Mouse (Mus musculus) limb, embryonic 11.5 days (tissue): ENCODE measurements around the gene Akr1c21. TPM values are rescaled to one million over a fixed set of nuclear protein-coding genes. Genes with fewer than 3 reads are reported as not detected.
"Not testable (repeated sequence)": the region's sequence is repeated elsewhere in the genome, so short reads cannot be mapped to it uniquely, and the experiment has no call there.

Experiments
- ATAC-seq: fragments of 200-750 bp; cut with Nextera tagmentation; 2 replicates; pipeline ENCODE4 v1.8.0; 2017; ENCODE audit warnings: low read depth; ENCODE audit not compliant: insufficient number of reproducible peaks, low FRiP score, low TSS enrichment
- DNase-seq: peaks from one replicate; pipeline ENCODE4 v3.0.0-alpha.2; 2015; ENCODE audit warnings: low spot score
- H3K27ac ChIP-seq: fragments of 300-500 bp; sonication (generic); replicated peaks from 2 replicates; pipeline ENCODE4 v1.5.1; 2014; ENCODE audit warnings: low read depth, mild to moderate bottlenecking, low read length
- H3K27me3 ChIP-seq: fragments of 300-500 bp; sonication (generic); 2 replicates; pipeline ENCODE4 v1.6.1; 2014; ENCODE audit warnings: mild to moderate bottlenecking, low read length, mixed read lengths; ENCODE audit not compliant: control insufficient read depth, insufficient read depth
- H3K36me3 ChIP-seq: fragments of 300-500 bp; sonication (generic); 2 replicates; pipeline ENCODE4 v1.6.1; 2014; ENCODE audit warnings: mild to moderate bottlenecking, low read length, moderate library complexity, mixed read lengths; ENCODE audit not compliant: control insufficient read depth, insufficient read depth
- H3K4me1 ChIP-seq: fragments of 300-500 bp; sonication (generic); 2 replicates; pipeline ENCODE4 v1.6.1; 2014; ENCODE audit warnings: low read length, mixed read lengths; ENCODE audit not compliant: control insufficient read depth, insufficient read depth
- H3K4me2 ChIP-seq: fragments of 300-500 bp; sonication (generic); 2 replicates; pipeline ENCODE4 v1.6.1; 2014; ENCODE audit warnings: low read depth, mild to moderate bottlenecking, moderate library complexity; ENCODE audit not compliant: severe bottlenecking
- H3K4me3 ChIP-seq: fragments of 300-500 bp; sonication (generic); 2 replicates; pipeline ENCODE4 v1.5.1; 2014; ENCODE audit warnings: low read depth, low read length
- H3K9ac ChIP-seq: fragments of 300-500 bp; sonication (generic); 2 replicates; pipeline ENCODE4 v1.6.1; 2014; ENCODE audit warnings: mild to moderate bottlenecking, low read length
- H3K9me3 ChIP-seq: fragments of 300-500 bp; sonication (generic); 2 replicates; pipeline ENCODE4 v1.6.1; 2016; ENCODE audit warnings: low read length; ENCODE audit not compliant: control insufficient read depth
- WGBS: fragments of 180-500 bp; shearing (Covaris S2); extraction: QIAGEN DNeasy Blood & Tissue Kit; methylation state at CpG from one replicate; pipeline ENCODE4 v1.1.7; 2014; 5-methylcytosine and 5-hydroxymethylcytosine counted together
- polyA plus RNA-seq: library from polyadenylated mRNA; unstranded; fragments of >200 nt; fragmentation: Nextera tagmentation; extraction: Ambion mirVana; gene quantifications from 2 replicates; pipeline ENCODE4 v1.2.1, GENCODE M21; 2014

Gene Akr1c21
- not detected in 2 replicates for polyA plus RNA-seq

DNA sequence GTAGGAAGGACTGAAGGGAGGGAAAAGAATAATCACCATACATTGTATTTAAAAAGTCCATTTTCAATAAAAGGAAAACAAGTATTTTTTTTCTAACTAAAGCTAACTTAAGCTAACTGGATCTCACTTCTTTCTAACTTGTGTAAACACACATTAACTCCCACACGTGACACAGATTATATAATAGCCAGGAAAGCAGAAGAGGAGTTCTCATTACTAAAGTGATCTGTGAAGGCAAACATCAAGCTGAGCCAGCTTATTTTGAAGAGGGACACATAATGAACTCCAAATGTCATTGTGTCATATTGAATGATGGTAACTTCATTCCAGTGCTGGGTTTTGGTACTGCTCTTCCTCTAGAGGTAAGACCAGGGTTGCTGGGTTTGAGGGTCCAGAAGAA lies at the start of gene Akr1c21:
Gene Akr1c21, plus strand, starts transcription at position 205 of the 400 bp plus-strand sequence.
- no peaks in the 10 kb centered on the region for H3K4me1 ChIP-seq
- H3K27me3 ChIP-seq: no peaks in the 10 kb centered on the region
- no peak for ATAC-seq
- DNase-seq: no peak
- no peaks in the 10 kb centered on the region for H3K9me3 ChIP-seq
- H3K4me2 ChIP-seq: no peak within 1 kb of the TSS
- H3K4me3 ChIP-seq: no peak within 1 kb of the TSS
- H3K27ac ChIP-seq: no peak within 1 kb of the TSS
- no peaks in the 10 kb centered on the region for H3K36me3 ChIP-seq
- 73% methylated on average over 1 of the region's 1 CpGs for WGBS
- H3K9ac ChIP-seq: no peak within 1 kb of the TSS

DNA sequence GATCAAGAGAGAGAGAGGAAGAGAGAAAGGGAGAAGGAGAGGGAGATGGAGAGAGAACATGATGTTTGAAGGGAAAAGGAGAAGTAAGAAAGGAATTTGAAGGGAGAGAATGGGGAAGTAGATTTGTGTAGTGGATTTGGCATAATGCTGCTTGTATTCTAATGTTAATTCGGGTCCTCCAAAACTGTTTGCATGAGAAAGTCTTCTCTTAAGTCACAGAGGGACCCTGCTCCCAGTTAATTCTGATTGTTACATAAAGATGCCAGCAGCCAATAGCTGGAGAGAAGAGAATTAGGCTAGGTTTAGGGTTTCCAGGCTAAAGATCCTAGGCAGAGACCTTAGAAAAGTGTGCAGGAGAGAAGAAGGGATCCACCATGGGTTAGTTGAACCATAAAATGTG lies 14.7 kb upstream of the Akr1c21 start:
- H3K4me3 ChIP-seq: no peak overlapping the region
- no peaks in the 10 kb centered on the region for H3K4me1 ChIP-seq
- H3K27me3 ChIP-seq: no peaks in the 10 kb centered on the region
- H3K36me3 ChIP-seq: no peaks in the 10 kb centered on the region
- WGBS: 62% methylated on average over 1 of the region's 1 CpGs
- DNase-seq (no peak), ATAC-seq (no peak)
- H3K27ac ChIP-seq: no peak overlapping the region
- H3K9ac ChIP-seq: no peak overlapping the region
- H3K9me3 ChIP-seq: no peaks in the 10 kb centered on the region
- H3K4me2 ChIP-seq: no peak overlapping the region

DNA sequence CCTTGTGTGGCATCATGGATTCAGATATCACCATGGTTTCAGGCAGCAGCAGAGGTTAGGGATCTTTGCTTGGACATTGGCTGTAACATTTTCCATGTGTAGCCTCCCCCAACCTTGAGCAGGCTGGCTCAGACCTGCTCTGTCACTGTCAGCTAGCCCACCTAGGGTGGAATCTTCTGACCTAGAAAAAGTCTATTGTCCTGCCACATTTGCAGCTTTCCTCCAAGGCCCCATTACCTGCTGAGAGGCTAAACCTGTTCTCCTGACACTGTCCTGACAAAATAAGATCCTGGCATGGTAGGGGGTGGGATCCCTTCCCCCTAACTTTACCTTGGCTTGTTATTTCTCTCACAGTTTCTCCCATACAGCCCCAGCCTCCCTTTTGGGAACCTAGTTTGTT lies 13.4 kb upstream of the Akr1c21 start:
- Histone ChIP-seq H3K4me3 (no peak overlapping the region), H3K9ac (no peak overlapping the region), H3K36me3 (no peaks in the 10 kb centered on the region), H3K27me3 (no peaks in the 10 kb centered on the region), H3K4me2 (no peak overlapping the region), H3K4me1 (no peaks in the 10 kb centered on the region), H3K27ac (no peak overlapping the region), H3K9me3 (no peaks in the 10 kb centered on the region)
- DNase-seq: no peak
- no peak for ATAC-seq

DNA sequence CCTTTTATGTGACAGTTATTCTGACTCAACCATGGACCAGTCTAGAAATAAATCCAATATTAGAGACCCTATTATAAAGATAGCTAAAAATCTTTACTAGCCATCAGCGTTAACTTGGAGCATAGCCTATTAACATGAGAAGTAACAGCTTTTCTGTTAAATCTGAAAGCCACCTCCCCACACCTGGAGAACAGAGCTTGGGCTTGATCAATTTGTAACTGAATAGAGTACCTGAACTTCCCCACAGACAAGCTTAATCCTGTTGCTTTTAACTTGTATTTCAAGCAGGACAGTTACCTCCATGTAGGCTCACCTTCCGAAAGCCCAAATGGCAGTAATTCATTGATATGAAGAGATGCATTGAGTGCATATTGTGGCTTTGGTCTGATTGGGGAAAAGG lies 7.9 kb upstream of the Akr1c21 start:
- WGBS: 92% methylated on average over 2 of the region's 2 CpGs
- Histone ChIP-seq H3K4me1 (no peaks in the 10 kb centered on the region), H3K9me3 (no peaks in the 10 kb centered on the region), H3K9ac (no peak overlapping the region), H3K4me3 (no peak overlapping the region), H3K36me3 (no peaks in the 10 kb centered on the region), H3K27ac (no peak overlapping the region), H3K27me3 (no peaks in the 10 kb centered on the region), H3K4me2 (no peak overlapping the region)
- no peak for ATAC-seq
- no peak for DNase-seq

DNA sequence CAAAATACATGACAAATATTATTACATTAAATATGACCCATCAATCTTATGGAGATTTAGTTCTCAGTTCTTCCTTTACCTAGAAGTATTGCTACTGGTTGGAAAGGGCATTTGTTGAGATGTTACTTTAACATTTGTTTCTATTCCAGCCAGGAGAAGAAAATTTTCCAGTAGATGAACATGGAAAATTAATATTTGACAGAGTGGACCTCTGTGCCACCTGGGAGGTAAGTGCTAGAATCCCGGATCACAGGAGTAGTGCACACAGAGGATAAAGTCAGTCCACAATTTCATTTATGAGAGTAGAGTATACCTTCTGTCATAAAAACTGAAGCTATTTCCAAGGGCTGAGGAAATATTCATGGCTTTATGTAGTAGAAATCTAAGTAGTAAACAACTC lies 3.0 kb downstream of the Akr1c21 start:
- ATAC-seq (no peak), DNase-seq (no peak)
- H3K4me2 ChIP-seq: no peak overlapping the region
- no peaks in the 10 kb centered on the region for H3K9me3 ChIP-seq
- H3K27ac ChIP-seq: no peak overlapping the region
- 88% methylated on average over 1 of the region's 1 CpGs for WGBS
- H3K27me3 ChIP-seq: no peaks in the 10 kb centered on the region
- H3K4me3 ChIP-seq: no peak overlapping the region
- H3K36me3 ChIP-seq: no peaks in the 10 kb centered on the region
- H3K9ac ChIP-seq: no peak overlapping the region
- no peaks in the 10 kb centered on the region for H3K4me1 ChIP-seq

DNA sequence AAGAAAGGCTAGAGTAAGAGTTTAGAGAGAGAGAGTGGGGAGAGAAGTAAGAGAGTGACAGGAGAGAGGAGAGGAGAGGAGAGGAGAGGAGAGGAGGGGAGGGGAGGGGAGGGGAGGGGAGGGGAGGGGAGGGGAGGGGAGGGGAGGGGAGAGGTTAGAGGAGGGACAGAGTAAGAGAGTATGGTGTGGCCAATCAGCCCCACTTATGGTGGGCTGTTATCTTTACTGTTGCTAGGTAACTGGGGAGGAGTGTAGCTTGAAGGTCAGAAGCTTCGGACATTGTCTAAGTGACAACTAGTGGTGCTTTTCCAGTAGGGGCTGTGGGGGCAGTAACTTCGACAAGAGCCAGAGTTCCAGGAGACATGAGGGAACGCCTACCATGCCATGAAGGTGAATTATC lies 29.6 kb downstream of the Akr1c21 start:
- not testable (repeated sequence) for H3K4me2 ChIP-seq, H3K27me3 ChIP-seq, H3K36me3 ChIP-seq, ATAC-seq, H3K4me1 ChIP-seq, H3K9ac ChIP-seq, DNase-seq, H3K4me3 ChIP-seq, H3K9me3 ChIP-seq, H3K27ac ChIP-seq
- 53% methylated on average over 3 of the region's 3 CpGs for WGBS

DNA sequence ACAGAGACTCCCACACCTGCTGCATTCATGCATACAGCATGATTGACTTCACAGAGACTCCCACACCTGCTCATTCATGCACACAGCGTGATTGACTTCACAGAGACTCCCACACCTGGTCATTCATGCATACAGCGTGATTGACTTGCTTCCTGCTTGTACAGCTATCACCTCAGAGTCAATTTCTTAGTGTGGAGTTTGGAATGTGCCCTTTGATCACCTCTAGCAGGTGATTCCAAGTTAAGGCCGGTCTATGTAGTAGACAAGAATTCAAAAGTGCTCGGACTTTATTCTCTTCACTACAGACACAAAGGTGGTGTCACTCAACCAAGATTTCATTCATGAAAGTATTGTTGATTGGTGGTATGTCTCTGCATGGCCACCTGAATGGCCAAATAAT lies 32.9 kb downstream of the Akr1c21 start:
- Histone ChIP-seq H3K36me3 (no peaks in the 10 kb centered on the region), H3K27ac (no peak overlapping the region), H3K4me1 (no peaks in the 10 kb centered on the region), H3K4me2 (no peak overlapping the region), H3K9ac (no peak overlapping the region), H3K9me3 (no peaks in the 10 kb centered on the region), H3K27me3 (no peaks in the 10 kb centered on the region), H3K4me3 (no peak overlapping the region)
- WGBS: 87% methylated on average over 4 of the region's 4 CpGs
- ATAC-seq (no peak), DNase-seq (no peak)

DNA sequence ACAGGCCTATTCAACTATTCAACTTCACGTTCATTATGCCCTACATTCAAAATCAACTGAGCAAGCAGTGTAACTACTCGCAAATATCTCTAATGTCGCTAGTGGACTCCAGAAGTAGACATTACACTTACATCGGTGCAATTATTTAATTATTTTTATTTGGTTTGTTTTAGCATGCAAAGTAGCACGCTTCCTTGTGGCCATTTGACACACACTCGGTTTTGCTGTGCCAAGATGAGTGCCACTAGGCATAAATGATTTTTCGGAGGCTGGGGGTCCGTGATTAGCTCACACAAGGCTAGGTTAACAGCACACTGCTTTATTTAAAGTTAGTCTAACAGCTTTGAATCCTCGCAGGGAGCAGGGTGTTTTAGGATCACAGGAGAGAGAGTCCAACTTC lies 34.7 kb downstream of the Akr1c21 start:
- Histone ChIP-seq H3K9me3 (no peaks in the 10 kb centered on the region), H3K27ac (no peak overlapping the region), H3K4me3 (peak overlapping the region; percentile 50), H3K4me2 (peak overlapping the region; percentile 58), H3K36me3 (no peaks in the 10 kb centered on the region), H3K9ac (peak overlapping the region; percentile 49), H3K4me1 (no peaks in the 10 kb centered on the region), H3K27me3 (no peaks in the 10 kb centered on the region)
- DNase-seq (no peak), ATAC-seq (0 out of 2 replicates have a peak, but pooled peaks have one; percentile 7)
- 34% methylated on average over 9 of the region's 9 CpGs for WGBS

DNA sequence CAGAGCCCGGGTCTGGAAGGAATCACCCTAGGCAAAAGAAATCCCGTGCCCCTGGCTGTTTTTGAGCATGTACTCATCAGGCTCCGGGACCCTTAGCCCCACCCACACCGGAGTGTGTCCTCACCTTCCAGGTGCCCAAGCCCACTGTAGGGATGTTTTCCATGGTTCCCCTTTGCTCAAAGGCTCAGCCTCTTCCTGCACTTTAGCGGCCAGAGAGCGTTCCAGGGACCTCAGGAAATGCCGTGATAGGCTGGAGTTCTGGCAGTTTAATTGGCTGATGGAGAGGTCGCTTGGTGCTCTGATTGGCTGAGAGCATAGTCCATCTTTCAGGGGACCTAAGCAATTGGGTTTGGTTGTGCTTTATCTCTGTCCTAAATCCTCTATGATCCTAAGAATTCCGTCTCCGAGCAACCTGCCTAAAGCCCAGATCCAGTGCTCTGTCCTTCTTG lies 35.1 kb downstream of the Akr1c21 start, which contains the start of gene Akr1e1:
Gene Akr1e1, minus strand, starts transcription at position 214 of the 449 bp plus-strand sequence.
- ATAC-seq (peak; percentile 99), DNase-seq (peak; percentile 84)
- Histone ChIP-seq H3K9ac (peak within 1 kb of the TSS; percentile 49), H3K4me2 (peak within 1 kb of the TSS; percentile 58), H3K27ac (no peak within 1 kb of the TSS), H3K27me3 (no peaks in the 10 kb centered on the region), H3K4me1 (no peaks in the 10 kb centered on the region), H3K36me3 (no peaks in the 10 kb centered on the region), H3K9me3 (no peaks in the 10 kb centered on the region), H3K4me3 (peak within 1 kb of the TSS; percentile 50)
- WGBS: 4% methylated on average over 10 of the region's 10 CpGs
